Mouse (Mus musculus): ENCODE measurements at regions not wholly inside any gene's neighbourhood (a gene's known extent, or its start where the extent isn't known, plus 50 kb on each side); places are given as distances from the start of the nearest gene placed in this dataset.

DNA sequence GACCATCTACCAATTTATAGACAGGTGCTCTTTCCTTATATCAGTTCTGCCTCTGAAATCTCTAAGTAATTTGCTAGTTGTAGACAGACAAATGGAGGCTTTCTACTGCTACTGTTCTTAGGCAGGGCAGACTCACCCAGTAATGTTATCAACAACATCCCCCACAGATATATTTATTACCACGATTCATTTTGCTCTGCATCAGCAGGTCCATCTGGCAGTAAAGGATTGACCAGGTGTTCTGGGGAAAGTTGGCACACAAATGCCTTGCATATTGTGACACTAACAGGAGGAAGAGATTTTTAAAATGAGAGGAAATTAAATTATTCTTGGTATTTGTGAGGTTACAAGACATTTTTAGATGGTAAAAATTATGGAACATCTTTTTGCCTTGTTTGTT is 627.3 kb upstream of the Tmprss15 start:
- no peak for ATAC-seq (replicated peaks; ENCODE audit: poor library complexity)

DNA sequence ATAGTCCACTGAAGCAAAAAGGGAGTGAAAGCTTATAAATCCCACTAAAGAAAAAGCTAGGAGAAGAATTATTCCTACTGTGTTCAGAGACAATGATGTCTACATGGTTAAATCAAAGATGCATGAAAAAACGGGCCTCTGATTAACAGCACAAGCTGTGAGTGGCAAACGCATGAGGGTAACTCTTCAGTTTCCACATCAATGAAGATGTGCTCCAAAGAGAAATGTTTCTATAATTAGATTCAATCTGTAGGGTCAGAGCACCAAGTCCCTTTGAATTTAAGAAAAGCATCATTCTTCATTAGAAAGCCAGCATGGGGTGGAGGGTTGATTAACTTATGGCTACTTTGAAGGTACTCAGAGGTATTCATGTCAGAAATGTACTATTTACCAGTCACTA is 601.5 kb upstream of the Tmprss15 start:
- no peak for ATAC-seq (replicated peaks; ENCODE audit: poor library complexity)

DNA sequence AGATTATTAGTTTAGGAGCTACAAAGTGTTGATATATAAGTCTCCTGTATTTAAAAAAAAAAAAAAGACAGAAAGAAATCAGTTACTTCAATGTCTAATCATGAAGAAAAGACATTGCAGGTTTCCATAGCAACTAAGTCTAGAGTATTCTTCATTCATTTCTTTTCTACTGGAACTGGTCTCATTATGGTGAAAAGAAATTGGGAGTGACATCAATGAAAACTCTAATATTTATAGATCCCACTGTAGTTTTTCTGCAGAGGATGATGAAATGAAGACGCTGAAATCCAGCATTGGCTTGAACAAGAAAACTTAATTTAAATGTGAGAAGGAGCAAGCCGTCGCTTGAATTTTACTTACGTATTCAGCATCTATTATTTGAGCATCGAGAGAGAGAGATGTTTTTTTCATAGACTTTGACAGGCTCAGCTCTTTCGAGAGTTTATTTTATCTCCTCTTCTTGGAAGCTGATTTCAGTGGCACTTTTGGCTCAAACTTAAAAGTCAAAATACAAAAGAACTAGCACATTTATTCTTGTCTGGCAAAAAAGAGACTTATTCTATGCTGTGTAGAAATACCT is 560.4 kb upstream of the Tmprss15 start:
- no peak for ATAC-seq (replicated peaks; ENCODE audit: poor library complexity)

DNA sequence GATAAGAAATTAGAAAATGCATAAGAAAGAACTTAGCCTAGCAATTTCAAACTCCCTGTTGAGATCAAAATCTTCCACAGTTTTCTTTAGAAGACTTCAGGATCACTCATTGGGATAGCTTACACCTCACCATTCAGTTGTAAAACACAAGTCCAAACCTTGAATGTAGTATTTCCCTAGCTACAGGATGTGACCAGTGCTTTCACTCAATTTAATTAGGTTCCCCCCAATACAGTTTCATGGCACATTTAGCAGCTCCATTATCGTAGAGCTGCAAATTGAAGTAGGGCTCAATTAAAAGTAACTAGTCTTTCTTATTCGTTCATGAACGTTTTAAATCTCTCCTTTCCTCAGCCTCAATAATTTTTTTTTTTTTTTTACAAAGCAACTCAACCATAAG is 550.0 kb upstream of the Tmprss15 start:
- no peak for ATAC-seq (replicated peaks; ENCODE audit: poor library complexity)

DNA sequence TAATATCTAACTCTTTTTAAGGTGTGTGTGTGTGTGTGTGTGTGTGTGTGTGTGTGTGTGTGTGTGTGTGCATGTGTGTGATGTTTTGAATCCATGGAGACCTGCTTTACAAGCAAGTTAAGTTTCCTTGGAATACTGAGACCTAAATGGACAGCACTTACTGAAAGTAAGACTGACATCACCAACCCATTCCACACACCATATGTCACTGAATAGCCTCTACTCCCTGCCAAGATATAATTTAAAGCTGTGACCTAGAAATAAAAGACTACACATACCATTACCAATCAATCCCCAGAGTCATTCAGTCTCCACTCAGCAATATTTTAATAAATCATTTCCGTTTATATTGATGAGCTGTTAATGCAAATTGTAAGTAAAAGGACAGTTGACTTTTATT is 536.2 kb upstream of the Tmprss15 start:
- no peak for ATAC-seq (replicated peaks; ENCODE audit: poor library complexity)

DNA sequence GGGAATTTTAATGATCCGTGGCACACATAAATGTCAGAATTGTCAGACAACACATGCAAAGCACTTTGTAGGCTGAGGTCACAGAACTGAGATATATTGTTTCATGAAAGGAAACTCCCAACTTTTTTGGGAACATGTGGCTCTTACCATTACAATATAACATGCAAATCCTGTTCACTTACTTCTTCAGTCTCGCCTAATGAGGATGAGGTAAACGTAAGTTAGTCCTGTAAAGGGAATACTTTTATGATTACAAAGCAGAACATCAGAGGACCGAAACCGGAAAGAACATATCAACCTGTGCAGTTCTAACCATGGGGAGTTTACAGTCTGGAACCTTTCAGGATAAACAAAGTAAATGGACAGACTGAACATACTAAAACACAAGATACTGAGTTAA is 520.1 kb upstream of the Tmprss15 start:
- no peak for ATAC-seq (replicated peaks; ENCODE audit: poor library complexity)

DNA sequence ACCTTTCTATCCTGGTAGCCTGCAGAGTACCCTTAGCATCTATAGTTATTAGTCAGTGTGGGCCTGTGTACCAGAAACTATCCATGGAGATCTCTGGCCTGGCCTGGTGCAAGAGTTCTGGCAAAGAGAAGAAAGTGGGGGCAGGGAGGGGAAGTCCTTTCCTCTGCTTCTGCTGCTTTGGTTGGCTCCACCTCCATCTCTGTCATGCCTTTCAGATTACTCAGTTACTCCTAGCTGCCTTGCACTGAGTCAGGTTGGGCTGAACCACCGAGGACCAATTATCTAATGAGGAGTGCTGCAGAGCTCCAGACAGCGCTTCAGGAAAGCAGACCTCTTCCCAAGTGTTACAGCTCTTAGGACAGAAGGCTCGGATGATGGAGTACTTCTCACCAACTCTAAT is 500.0 kb upstream of the Tmprss15 start:
- ATAC-seq (replicated peaks; ENCODE audit: poor library complexity) = no peak

DNA sequence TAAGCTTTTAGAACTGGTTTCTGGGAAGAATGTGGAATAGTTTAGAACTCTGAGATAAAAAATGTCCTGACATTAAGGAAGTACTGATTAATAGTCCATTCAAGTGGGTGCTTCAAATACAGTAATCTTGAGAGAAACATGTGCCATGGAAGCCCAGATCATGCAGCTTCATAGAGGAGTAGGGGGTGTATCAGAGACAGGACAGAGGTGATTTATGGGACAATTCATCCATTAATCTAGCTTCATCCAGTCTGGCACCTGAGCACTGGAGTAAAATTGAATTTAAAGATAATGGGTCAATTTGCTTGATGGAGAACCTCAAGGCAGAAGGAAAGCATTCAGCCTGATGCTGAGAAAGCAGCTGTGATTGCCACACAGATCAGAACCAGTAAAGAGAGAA is 494.8 kb upstream of the Tmprss15 start:
- no peak for ATAC-seq (replicated peaks; ENCODE audit: poor library complexity)

DNA sequence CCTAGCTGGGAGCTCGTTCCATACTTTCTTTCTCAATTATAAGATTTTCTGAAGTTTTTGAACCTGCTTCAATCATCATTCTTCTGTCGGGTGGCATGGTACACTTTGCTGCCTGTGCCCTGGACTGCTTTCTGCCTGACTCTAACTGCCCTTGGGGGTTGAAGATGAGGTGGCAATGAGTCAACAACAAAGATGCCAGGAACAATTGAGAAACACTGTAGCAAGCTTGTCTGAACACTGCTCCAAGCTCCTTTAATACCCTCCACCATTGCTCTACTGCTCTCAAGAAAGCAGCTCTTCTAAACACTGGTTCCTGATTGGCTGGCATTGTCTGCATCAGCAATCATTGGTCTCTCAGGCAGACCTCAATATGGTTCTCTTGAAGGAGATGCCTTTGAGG is 480.0 kb upstream of the Tmprss15 start:
- no peak for ATAC-seq (replicated peaks; ENCODE audit: poor library complexity)

DNA sequence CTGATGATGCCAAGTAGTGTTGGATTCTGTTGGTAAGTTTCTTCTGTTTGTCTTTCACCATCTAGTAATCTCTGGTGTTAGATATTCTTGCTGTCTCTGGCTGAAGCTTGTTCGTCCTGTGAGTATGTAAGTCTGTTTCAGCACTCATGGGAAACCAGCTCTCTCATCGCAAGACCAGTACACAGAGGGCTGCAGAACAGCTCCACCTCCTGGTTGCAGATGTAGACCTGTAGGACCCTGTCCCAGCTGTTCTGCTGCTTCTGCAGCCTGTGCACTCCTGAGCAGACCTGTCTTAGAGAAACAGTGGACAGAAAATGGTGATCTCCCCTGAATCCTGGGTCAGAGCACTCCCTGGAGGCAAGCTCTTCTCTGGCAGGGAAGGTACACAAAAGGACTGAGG is 443.5 kb upstream of the Tmprss15 start:
- ATAC-seq (replicated peaks; ENCODE audit: poor library complexity) = no peak

DNA sequence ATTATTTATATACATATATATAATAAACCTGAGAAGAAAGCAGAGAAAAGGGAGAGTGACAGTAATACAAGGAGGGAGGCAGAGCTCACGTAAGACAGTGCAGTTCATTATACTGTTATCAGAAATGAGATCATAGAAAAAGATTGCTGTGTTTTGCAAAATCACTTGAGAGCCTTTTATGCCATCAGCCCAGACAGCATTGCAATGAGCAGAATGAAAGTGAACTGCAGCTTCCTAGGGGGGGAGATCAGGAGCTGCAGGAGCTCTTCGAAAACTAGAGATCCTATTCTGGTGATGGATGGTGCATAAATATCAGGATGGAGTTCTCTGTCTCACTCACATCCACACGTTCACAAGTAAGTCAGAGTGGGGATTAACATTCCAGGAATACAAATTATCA is 401.6 kb upstream of the Tmprss15 start:
- no peak for ATAC-seq (replicated peaks; ENCODE audit: poor library complexity)

DNA sequence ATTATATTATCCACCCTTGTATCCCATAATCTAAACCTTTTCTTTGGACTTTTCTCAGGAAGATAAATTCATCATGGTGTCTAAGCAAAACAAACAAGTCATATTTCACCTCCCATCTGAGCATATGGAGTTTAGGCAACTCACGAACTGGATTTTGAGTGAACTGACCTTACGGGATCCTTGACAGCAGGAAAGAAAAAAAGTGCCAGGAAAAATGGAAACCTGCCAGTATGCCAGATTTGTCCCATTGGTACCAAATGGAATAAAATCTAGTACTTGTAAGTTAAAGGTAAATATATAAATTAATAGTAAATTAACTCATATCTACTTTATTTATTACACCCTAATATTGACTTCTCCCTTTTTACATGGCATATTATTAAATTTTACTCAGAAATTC is 360.0 kb upstream of the Tmprss15 start:
- no peak for ATAC-seq (replicated peaks; ENCODE audit: poor library complexity)

DNA sequence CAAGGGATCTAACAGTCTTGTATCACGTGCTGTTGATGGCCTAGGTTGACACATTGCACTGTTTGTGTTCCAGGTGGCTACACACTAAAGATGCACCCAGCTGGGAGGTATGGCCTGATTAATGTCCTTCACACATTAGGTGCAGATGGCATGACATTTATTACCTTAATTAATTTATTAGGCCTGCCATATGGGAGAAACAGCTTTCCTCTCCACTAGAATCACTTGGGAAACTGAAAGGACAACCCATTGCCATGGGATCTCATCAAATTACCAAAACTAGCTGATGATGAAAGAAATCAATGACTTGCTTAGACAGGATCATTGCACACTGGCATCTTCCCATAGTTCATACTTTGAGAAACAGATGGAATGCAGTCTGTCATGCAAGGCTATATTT is 358.8 kb upstream of the Tmprss15 start:
- ATAC-seq (replicated peaks; ENCODE audit: poor library complexity) = no peak

DNA sequence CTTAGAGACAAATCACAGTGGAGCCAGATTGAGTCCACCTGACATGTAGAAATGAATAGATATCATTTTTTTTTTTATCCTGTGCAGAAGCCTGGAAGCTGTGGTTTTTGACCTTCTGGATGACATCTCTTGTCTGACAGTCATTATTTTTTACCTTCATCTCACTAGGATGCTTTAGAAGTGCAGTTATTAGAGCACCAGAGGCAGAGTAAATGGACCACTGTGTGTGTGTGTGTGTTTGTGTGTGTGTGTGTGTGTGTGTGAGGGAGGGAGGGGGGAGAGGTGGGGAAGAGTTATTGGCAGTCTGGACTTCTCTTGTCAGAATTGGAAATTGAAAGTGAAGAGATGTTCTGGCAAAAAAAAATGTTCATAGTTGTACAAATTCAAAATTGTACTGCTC is 316.5 kb upstream of the Tmprss15 start:
- ATAC-seq (replicated peaks; ENCODE audit: poor library complexity) = no peak

DNA sequence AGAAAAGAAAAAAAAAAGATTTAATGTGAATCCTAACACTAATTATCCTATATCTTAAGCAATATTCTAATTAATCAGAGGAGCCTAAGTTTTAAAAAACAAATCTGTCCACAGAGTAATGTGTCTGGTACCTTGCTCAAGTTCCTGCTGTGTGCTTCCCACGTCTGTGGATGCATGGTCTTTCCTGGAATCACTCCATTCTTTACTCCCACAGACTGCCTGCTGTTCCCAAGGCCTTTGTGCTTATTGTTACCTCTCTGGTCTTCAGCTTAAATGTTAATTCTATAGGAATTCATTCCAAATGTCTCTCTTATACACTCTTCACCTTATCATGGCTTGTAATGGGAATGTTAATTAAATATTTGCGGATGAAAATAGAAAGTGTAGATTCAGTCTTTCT is 315.3 kb upstream of the Tmprss15 start:
- ATAC-seq (replicated peaks; ENCODE audit: poor library complexity) = no peak

DNA sequence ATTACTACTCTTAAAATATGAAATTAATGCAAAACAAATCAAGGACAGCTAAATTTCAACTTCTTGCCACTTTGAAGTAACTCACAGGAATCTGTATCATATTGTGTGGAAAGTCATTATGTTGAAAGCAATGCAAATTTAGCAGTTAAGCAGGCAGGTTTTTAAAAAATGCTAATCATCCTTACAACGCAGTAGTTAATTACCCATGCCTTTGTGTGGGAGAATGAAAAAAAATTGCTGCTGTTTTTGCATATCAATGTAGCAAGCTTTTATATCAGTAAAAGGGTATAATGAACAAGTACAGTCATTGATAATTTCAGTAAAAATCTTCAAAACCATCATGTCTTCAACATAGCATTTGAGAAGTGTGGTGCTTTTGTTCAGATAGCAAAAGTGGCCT is 313.2 kb upstream of the Tmprss15 start:
- no peak for ATAC-seq (replicated peaks; ENCODE audit: poor library complexity)

DNA sequence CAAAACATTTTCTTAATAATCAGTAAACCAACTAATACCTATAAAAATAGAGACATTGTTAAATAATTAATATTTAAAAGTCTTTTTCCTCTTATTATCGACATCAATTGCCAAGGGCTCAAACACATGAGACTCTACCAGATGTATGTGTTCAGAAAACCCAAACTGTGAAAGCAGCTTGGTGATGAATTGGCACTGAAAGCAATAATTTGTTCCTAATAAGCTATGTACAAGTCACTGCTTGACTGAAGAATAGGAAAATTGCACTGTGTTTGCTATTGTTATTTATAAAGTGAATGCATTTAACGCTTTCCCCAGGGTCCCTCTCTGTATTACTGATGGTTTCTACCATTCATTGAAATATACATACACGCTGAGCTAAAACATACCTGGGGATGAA is 309.2 kb upstream of the Tmprss15 start:
- no peak for ATAC-seq (replicated peaks; ENCODE audit: poor library complexity)

DNA sequence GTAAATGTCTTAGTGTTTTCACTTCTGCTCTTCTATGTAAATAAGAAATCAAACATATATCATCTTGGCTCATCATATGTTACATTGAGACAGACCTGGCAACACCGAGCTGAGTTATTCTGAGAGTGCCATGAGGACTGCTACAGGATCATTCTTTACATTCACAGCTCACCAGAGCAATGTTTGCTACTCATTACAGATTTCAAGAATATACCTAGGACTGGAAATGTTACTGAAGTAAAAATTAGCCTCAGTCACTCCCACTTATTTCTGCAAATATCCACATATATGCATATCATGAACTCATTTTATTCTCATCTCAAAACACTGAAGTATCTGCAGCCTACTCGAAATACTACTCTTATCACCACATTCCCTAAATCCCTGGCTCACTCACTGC is 307.6 kb upstream of the Tmprss15 start:
- ATAC-seq (replicated peaks; ENCODE audit: poor library complexity) = no peak

DNA sequence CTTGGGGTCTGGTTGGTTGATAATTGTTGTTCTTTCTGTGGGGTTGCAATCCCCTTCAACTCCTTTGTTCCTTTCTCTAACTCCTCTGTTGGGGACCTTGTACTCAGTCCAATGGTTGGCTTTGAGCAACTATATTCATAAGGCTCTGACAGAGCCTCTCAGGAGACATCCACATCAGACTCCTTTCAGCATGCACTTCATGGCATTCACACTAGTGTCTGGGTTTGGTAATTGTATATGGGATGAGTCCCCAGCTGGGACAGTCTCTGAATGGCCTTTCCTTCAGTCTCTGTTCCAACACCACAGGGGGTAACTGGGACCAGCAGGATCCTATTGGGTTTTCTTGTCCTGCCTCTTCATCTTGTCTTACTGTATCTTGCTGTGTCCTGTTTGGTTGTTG is 303.5 kb upstream of the Tmprss15 start:
- no peak for ATAC-seq (replicated peaks; ENCODE audit: poor library complexity)

DNA sequence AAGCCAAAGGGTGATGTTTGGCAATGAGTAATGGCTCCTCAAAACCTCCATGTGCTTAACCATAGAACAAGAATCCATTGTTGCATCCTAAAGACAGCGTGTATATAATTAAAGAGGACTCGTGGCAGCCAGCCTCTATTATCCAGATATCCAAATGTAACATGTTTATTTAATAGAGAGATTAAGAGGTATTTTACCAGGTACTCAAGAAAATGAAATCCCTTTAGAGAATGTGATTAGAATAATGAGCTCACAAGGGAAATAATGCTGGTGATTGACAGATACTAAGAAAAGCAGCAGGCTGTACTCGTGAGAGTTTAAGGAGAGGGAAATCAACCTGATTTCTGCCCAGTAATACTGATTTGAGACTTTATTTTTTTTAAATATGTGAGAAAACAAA is 295.5 kb upstream of the Tmprss15 start:
- ATAC-seq (replicated peaks; ENCODE audit: poor library complexity) = no peak

DNA sequence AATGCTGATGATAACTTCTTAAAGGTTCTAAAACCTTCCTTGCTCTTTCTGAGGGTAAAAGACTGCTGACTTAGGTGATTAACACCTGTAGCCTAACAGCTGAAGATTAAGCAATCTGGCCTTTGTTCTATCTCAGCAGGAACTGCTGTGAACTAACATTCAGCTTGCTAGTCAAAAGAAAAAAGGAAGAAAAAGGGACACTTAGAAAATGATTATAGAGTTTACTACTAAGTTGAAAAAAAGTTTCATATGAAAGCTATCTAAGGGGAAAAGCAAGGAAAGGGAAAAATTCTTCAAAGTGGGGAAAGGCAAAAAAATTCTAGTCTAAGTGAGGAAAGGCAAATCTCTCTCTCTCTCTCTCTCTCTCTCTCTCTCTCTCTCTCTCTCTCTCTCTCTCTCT is 259.2 kb upstream of the Tmprss15 start:
- ATAC-seq (replicated peaks; ENCODE audit: poor library complexity) = no peak

DNA sequence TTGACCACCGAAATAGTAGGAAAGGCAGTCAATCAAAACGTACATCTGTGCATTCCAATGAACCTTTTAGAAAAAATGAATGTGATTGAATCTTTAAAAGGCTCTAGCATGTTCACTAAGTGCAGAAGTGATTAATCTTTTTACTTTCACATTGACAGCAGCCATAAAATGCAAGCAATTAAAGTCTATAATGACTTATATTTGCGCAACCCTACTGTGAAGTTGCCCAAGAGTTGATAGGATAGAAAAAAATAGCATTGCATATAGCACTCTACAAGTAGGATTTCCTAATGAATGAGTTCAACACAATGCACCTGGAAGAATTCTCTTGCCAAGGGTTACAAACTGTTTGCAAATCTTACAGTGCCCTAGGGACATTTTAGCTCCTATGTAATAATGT is 251.6 kb upstream of the Tmprss15 start:
- no peak for ATAC-seq (replicated peaks; ENCODE audit: poor library complexity)

DNA sequence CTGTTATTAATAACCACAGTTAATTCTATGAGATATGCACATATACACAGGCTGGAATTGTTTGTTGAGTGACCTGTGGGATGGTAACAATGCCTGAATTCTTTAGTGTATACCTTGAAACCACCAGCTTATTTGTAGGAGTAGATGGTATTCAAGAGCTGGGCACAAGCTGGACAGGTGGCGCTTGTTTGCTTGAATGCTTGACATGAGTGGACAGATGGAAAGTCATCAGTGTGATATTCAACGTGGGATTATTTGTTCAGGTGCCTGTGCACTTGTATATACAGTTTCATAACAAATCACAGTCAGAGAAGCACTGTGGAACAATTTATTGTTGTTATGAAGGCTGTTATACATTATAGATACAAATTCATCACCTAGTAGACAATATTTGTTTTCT is 245.5 kb upstream of the Tmprss15 start:
- no peak for ATAC-seq (replicated peaks; ENCODE audit: poor library complexity)

DNA sequence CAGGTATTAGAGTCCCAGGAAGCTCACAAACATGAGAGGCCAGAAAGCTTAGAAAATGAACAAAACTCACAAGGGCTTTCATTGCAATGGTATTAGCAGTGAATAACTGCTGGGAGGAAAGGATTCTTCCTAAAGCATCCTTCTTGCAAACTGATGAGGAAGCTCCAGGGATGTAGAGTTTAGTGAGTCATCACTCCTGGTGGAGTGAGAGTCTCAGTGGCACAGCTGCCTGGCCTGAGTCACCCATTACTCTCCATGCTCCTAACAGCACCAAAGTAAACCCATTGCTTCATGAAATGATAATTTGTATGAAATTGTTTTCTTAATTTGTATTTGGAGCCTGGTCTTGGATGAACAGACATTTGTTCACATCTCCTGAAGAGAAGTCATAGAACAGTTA is 245.1 kb upstream of the Tmprss15 start:
- ATAC-seq (replicated peaks; ENCODE audit: poor library complexity) = no peak

Measured in megakaryocyte progenitor cell, adult 5-6 weeks (primary cell).